Mouse (Mus musculus): ENCODE data around the gene Gm10639. TPM values are rescaled to one million over a fixed set of nuclear protein-coding genes. Genes with fewer than 3 reads are reported as not detected.

Gm10639 gene
- polyA plus RNA-seq, 1 experiment from 2014 or later = not detected

GRCm38 (mm10) chr9:78351504-78352220 is 61.9 kb downstream of the Gm10639 start:
- Histone ChIP-seq H3K4me3 (no peak overlapping the region), H3K4me2 (replicated peaks) (no peak overlapping the region), H3K9ac (replicated peaks) (no peak overlapping the region), H3K27ac (replicated peaks) (no peak overlapping the region), H3K4me1 (no peaks in the 10 kb centered on the region), H3K27me3 (no peaks in the 10 kb centered on the region), H3K9me3 (no peaks in the 10 kb centered on the region), H3K36me3 (no peaks in the 10 kb centered on the region)
- ATAC-seq (replicated peaks) = no peak
- 82% methylated on average over 6 of the region's 6 CpGs for WGBS

Other genes starting within 250 kb of the Gm10639 start
- not detected in 2 replicates for gene Gcm1, start 238.0 kb upstream of the Gm10639 start, polyA plus RNA-seq (2015; fragmentation: Nextera tagmentation; extraction: Ambion mirVana)
- 51.4 and 54.3 TPM in 2 replicates for gene Fbxo9, start 180.9 kb upstream of the Gm10639 start, polyA plus RNA-seq (2015; fragmentation: Nextera tagmentation; extraction: Ambion mirVana)
- 37.5 and 39.8 TPM in 2 replicates for gene Ick, start 180.7 kb upstream of the Gm10639 start, polyA plus RNA-seq (2015; fragmentation: Nextera tagmentation; extraction: Ambion mirVana)
- 16.0 and 16.8 TPM in 2 replicates for gene Gsta4, start 107.1 kb upstream of the Gm10639 start, polyA plus RNA-seq (2015; fragmentation: Nextera tagmentation; extraction: Ambion mirVana)
- not detected in 2 replicates for gene Gsta1, start 59.3 kb upstream of the Gm10639 start, polyA plus RNA-seq (2015; fragmentation: Nextera tagmentation; extraction: Ambion mirVana)
- not detected in 2 replicates for gene Gm3776, start 32.8 kb upstream of the Gm10639 start, polyA plus RNA-seq (2015; fragmentation: Nextera tagmentation; extraction: Ambion mirVana)
- gene Omt2a, start 24.9 kb downstream of the Gm10639 start, polyA plus RNA-seq (2015; fragmentation: Nextera tagmentation; extraction: Ambion mirVana) = not detected in 2 replicates
- not detected in 2 replicates for gene Omt2b, start 37.7 kb downstream of the Gm10639 start, polyA plus RNA-seq (2015; fragmentation: Nextera tagmentation; extraction: Ambion mirVana)
- gene Gsta2, start 65.9 kb downstream of the Gm10639 start, polyA plus RNA-seq (2015; fragmentation: Nextera tagmentation; extraction: Ambion mirVana) = not detected in 2 replicates
- 1.6 and 2.5 TPM in 2 replicates for gene Dppa5a, start 78.3 kb downstream of the Gm10639 start, polyA plus RNA-seq (2015; fragmentation: Nextera tagmentation; extraction: Ambion mirVana)
- 4.1 and 5.1 TPM in 2 replicates for gene Ooep, start 88.8 kb downstream of the Gm10639 start, polyA plus RNA-seq (2015; fragmentation: Nextera tagmentation; extraction: Ambion mirVana)
- 0.08 and 0.10 TPM in 2 replicates for gene Ddx43, start 105.9 kb downstream of the Gm10639 start, polyA plus RNA-seq (2015; fragmentation: Nextera tagmentation; extraction: Ambion mirVana)
- gene Cgas, start 153.3 kb downstream of the Gm10639 start, polyA plus RNA-seq (2015; fragmentation: Nextera tagmentation; extraction: Ambion mirVana) = 0.50 TPM in 2 replicates
- 26.6 and 31.2 TPM in 2 replicates for gene Mto1, start 158.3 kb downstream of the Gm10639 start, polyA plus RNA-seq (2015; fragmentation: Nextera tagmentation; extraction: Ambion mirVana)
- gene Gm17324, start 158.9 kb downstream of the Gm10639 start, polyA plus RNA-seq (2015; fragmentation: Nextera tagmentation; extraction: Ambion mirVana) = 0.76 and 1.7 TPM in 2 replicates
- gene Eef1a1, start 199.2 kb downstream of the Gm10639 start, polyA plus RNA-seq (2015; fragmentation: Nextera tagmentation; extraction: Ambion mirVana) = 3,810 and 3,862 TPM in 2 replicates